Mouse (Mus musculus) kidney, adult 2 months (tissue): ENCODE results near the gene Mettl15.

Experiments
- CTCF ChIP-seq: fragments of 200-500 bp; conservative IDR thresholded peaks from 2 replicates; pipeline ENCODE4 v1.5.1; 2011; ENCODE audit warnings: low read depth, mild to moderate bottlenecking, control low read depth, low read length, moderate library complexity, mixed read lengths; ENCODE audit not compliant: insufficient read depth, insufficient read length
- POLR2A ChIP-seq: fragments of 200-500 bp; IDR thresholded peaks from one replicate; pipeline ENCODE4 v1.6.1; 2011; ENCODE audit warnings: low read depth, low read length, control low read depth

- no peak for TF ChIP-seq POLR2A
- TF ChIP-seq CTCF = no peak
Measured at GRCm38 (mm10) chr2:109144410-109144809, 136.1 kb downstream of the Mettl15 start.
